Mouse (Mus musculus) adrenal gland, adult 2 months (tissue): Measurements from ENCODE around the gene Rpl14. TPM values are rescaled to one million over a fixed set of nuclear protein-coding genes. Genes with fewer than 3 reads are reported as not detected.

Source experiments
- DNase-seq: peaks from one replicate; pipeline ENCODE4 v3.0.0; 2021
- polyA plus RNA-seq: library from polyadenylated mRNA; depleted of rRNA; stranded (reverse); fragments of >200 nt; gene quantifications from 2 replicates; pipeline ENCODE4 v1.2.3, GENCODE M21; 2012
- total RNA-seq, 2 experiments: library from RNA; stranded (reverse); gene quantifications; 2 replicates each; pipeline ENCODE4 v1.2.3; 2021

Rpl14 gene
- total and polyA plus RNA-seq, 3 experiments = 94.5 to 551 (median 480) TPM

GRCm38 (mm10) chr9:120571593-120572385, 545 bp downstream of the Rpl14 start:
- no peak for DNase-seq

GRCm38 (mm10) chr9:120575748-120576661, 4.8 kb downstream of the Rpl14 start:
- DNase-seq = no peak

GRCm38 (mm10) chr9:120576662-120577013, 5.4 kb downstream of the Rpl14 start:
- DNase-seq = no peak

GRCm38 (mm10) chr9:120577133-120577651, 5.9 kb downstream of the Rpl14 start:
- peak; percentile 92 for DNase-seq

GRCm38 (mm10) chr9:120577706-120578405, 6.6 kb downstream of the Rpl14 start:
- no peak for DNase-seq

- no peak for DNase-seq
Measured at GRCm38 (mm10) chr9:120578701-120579100, 7.5 kb downstream of the Rpl14 start.

- DNase-seq = no peak
Measured at GRCm38 (mm10) chr9:120579808-120580207, 8.6 kb downstream of the Rpl14 start.

GRCm38 (mm10) chr9:120581941-120582618, 10.8 kb downstream of the Rpl14 start:
- peak; percentile 65 for DNase-seq

- peak; percentile 88 for DNase-seq
Measured at GRCm38 (mm10) chr9:120582619-120583308, 11.5 kb downstream of the Rpl14 start.

GRCm38 (mm10) chr9:120583314-120583713, 12.1 kb downstream of the Rpl14 start:
- DNase-seq = no peak

- peak; percentile 73 for DNase-seq
Measured at GRCm38 (mm10) chr9:120586546-120586945, 15.3 kb downstream of the Rpl14 start.

GRCm38 (mm10) chr9:120591490-120591889, 20.2 kb downstream of the Rpl14 start:
- peak; percentile 58 for DNase-seq

GRCm38 (mm10) chr9:120593383-120594101, 22.3 kb downstream of the Rpl14 start:
- DNase-seq = no peak

GRCm38 (mm10) chr9:120594839-120595238, 23.6 kb downstream of the Rpl14 start:
- no peak for DNase-seq

GRCm38 (mm10) chr9:120595306-120595705, 24.1 kb downstream of the Rpl14 start:
- DNase-seq = no peak

GRCm38 (mm10) chr9:120601488-120602171, 30.4 kb downstream of the Rpl14 start:
- peak; percentile 79 for DNase-seq

GRCm38 (mm10) chr9:120602172-120602838, 31.1 kb downstream of the Rpl14 start:
- DNase-seq = peak; percentile 63

- DNase-seq = peak; percentile 90
Measured at GRCm38 (mm10) chr9:120602839-120603511, 31.7 kb downstream of the Rpl14 start.
